Mouse (Mus musculus) layer of hippocampus, postnatal 10 days (tissue): ENCODE measurements around the gene Tm4sf4. TPM values are rescaled to one million over a fixed set of nuclear protein-coding genes. Genes with fewer than 3 reads are reported as not detected.

Source experiments
- DNase-seq, 2 experiments: peaks; one replicate each; pipeline ENCODE4 v3.0.0; 2021; ENCODE audit warnings: low spot score in 2 of 2
- long read RNA-seq: library from polyadenylated mRNA; stranded (forward); transcript quantifications from one replicate; pipeline ENCODE4 v2.0.0, GENCODE M21; 2023
- total RNA-seq, 2 experiments: library from RNA; stranded (reverse); gene quantifications; 2 replicates each; pipeline ENCODE4 v1.2.3; 2021

Tm4sf4 gene
- total RNA-seq, result not detected
- long read RNA-seq, result 0 reads

DNA sequence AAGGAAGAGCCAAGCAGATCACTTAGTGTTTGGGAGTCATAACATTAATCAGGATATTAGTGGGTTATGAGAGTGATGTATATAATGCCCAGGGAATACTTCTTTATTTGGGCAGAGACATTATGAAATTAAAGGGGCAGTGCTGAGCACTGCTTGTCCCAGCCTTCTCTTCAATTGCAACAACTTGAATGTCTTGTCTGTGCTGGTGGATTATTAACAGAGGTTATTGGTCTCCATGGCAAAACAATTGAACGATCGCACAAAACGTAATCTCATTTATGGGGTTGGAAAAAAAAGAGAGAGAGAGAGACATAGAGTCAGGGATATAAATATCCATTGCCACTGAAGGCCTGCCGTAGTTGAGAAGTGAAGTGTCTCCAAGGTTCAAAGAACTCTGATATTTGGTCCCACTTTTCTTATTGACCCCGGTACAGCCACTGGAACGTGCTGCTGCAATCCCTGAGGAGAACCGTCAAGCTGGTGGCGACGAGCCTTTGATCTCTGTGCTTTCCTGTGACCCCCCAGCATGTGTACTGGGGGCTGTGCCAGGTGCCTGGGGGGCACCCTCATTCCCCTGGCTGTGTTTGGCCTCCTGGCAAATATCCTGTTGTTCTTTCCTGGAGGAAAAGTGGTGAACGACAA lies at the start of gene Tm4sf4:
Gene Tm4sf4, plus strand, starts transcription at position 226 of the 642 bp plus-strand sequence.
- no peak for DNase-seq

DNA sequence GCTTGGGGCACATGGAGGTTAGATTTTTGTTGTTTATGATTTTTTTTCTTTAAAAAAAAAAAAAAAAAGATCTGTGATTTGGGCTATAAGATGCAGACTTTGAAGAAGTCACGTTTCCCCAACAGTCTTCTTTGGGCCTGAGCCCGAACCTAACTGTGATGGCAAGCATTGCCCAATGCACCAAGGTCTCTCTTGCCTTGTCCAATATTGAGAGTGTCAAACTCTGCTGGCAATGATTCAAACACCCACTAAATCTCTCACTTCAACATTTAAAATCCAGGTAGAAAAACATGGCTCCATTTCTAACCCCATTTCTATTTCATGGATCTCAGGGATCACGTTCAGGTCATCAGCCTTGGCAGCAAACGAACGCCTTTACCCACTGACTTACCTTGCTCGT lies 38.7 kb upstream of the Tm4sf4 start:
- DNase-seq, result no peak

DNA sequence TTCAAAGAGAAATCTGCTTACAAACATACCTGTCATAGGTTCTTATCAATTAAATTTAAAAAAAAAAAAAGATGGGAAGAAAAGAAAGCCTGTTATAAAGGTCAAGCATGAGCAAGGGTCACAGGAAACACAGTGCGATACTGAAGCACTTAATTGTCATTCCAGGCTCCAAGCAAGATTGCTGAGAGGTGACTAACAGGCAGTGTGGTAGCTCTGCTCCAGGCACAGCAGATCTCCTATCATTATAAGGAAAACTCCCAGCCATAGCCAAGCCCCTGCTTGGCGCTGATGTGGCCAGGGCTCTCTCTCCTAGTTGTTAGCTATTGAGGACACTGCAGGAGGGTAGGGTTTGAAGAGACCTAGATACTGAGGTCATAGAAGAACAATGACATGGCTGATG lies 38.2 kb upstream of the Tm4sf4 start:
- DNase-seq, result no peak

DNA sequence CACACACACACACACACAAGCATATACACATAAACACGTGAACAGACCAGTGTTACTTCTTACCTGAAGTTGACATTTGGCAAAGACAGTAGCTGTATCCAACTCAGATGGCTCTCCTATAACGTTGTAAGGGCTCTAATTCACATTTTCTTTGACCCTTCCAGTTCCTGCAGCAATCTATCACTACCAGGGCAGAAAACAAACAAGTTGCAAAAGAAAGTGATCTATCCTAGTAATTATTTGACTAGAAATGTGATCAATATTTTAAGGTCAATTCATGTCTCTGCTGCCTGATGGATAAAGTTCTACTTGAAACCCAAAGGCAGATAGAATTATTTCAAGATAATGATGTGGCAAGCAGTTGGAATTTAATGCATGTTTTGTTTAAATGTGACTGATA lies 37.5 kb upstream of the Tm4sf4 start:
- no peak for DNase-seq

DNA sequence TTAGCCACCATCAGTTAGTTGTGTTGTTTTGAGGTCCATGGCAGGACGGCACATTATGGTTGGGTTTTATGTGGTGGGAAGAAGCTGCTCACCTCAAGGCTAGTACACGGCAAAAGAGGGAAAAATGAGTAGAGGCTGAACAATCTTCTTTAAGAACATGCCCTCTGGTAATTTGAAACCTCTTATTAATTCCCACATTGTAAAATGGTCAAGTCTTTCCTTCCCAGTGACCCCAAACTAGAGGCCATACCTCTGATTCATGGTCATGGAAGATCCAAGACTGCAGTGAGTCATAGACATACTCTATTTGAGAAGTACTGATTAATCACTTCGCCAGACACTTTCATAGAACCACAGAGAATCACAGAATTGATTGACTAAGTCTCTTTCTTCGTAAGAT lies 13.6 kb upstream of the Tm4sf4 start:
- no peak for DNase-seq

DNA sequence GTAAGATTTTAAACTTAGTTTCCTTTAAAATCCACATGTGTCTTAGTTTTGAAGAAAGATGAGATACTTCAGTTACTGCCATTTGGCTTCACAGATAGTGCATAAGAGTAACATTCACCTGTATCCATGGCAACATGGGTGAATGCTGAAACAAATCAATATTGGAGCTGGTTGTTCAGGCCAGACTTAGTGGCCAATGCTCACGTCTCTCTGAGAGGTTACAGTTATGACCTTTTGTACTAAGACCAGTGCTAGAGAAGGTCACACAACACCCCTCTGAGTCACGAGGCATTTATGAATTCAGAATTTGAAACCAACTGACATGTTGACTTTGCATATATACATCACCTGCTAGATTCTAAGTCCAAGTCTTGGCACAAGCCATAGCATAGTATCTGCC lies 4.9 kb upstream of the Tm4sf4 start:
- DNase-seq, result no peak

DNA sequence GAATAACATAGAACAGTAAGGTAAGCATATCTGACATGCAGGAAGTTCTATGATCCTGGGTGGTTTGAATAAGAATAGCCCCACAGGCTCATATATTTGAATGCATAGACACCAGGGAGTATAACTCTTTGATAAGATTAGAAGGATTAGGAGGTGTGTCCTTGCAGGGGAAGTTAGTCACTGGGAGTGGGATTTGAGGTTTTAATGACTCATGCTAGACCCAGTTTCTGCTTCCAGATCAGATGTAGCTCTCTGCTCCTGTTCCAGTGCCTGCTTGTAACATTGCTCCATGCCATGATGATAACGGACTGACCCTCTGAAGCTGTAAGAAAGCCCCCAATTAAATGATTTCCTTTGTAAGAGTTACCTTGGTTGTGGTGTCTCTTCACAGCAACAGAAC lies 4.5 kb upstream of the Tm4sf4 start:
- no peak for DNase-seq

DNA sequence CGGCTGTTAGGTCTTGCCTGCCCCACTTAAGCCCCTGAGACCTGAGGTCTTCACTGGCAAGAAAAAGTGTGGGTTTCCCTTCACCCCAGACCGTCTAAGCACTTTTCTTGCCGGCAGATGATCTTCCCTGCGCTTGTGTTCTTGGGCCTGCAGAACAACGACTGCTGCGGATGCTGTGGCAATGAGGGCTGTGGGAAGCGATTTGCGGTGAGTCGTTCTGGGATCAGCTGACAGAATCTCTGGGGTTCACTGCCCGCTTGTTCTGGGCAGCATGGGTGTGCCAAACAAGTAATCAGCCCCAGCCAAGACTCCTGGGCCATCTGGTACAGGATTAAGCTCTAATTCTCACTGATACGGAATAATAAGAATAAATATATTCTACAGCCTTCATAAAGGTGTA lies 1.2 kb downstream of the Tm4sf4 start:
- DNase-seq, result no peak

DNA sequence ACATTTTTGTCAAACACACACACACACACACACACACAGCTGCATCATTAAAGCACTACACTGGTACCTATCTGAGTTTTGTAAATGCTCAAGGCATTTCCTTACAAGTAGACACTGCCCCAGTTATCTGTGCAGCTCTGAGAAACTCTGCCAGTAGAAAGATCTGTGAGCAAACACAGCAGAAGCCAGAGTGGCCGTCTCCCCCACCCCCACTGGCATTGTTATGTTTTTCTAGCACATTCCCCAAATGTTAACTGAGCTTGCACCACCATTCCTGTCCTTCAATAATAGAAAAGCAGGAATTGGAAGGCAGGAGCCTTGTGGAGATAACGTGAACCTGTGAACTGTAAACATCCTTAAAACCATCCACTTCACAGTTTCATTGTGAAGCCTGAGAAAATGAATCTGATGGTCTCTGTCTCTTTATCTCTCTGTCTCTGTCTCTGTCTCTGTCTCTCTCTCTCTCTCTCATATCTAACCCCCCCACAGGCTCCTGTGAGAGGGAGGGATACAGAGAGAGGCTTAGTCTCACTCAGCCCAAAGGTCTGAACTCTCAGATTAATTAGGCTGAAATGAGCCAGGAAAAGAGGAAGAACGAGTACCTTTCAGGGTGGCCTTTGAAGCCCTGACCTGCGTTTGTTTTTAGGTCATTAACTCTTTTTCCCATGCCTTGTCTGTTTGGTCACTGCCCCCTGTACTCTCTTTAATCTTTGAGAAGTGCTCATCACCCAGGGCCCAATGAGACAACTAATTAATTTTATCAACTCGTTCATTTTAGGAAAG lies 3.8 kb downstream of the Tm4sf4 start:
- no peak for DNase-seq

DNA sequence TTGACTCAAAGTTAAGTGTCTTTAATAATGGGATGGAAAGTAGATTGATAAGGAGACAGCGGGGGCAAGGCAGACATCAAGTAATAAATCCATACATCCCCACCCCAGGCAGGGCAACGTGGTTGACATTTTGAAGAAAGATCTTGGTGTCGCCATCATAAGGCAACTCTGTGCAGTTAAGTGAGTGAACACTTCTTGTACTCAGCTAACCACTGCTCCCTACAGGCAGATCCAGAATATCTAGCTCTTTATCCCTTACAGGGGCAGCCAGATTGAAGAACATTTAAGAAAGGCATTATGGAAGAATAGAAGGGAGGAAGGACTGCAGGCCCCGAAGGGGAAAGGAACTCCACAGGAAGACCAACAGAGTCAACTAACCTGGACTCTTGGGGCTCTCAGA lies 4.4 kb downstream of the Tm4sf4 start:
- DNase-seq, result no peak

DNA sequence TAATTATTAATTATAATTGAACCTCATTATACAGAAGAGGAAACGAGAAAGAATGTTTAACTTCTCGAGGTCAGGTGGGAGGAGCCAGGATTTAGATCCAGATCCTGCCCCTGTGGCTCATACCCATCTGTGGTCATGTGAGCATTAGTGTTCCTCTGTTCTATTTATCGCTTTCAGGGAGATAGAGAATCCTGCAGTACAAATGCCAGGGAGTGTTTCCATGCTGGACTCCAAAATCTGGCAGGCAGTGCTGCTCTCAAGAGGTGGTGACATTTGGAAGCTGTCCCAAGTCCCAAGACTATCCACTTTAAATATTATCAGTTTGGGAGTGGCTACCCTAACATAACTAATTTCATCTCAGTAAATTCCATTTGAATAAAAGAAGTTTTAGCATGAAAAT lies 6.6 kb downstream of the Tm4sf4 start:
- no peak for DNase-seq

DNA sequence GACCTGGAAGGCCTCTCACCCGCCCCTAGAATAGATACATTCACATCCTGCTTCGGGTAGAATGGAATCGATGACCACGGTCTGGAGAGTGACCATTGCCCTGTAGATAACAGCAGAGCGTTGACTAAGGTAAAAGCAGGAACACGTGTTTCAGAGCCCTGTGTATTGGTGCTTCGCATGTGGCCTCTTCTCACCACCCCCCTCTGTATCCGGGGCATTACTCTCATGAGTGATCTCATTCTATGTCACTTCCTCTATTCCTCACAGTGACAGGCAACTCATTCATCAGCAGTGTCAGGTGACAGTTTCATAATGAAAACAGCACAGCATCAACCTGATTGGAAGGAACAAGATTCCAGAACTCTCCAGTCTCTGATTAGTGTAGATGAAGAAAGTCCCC lies 10.2 kb downstream of the Tm4sf4 start:
- DNase-seq, result no peak

DNA sequence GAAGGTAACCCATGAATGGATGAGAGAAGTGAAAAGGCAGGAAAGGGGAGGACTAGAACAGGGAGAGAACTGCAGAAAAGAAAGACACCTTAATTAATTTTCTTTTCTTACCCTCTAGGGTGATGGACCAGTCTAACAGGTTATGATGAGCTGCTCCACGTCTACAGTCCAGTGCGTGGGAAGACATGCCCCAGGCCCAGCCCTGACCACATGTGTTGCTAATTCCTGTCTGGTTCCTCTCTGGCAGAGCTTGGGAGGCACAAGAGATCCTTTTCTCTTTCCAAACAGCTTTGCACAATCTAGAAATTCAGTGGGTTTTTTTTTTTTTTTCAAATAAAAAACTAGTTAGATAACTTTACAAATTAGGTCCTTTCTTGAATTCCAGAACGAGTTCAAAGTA lies 15.8 kb downstream of the Tm4sf4 start:
- no peak for DNase-seq

DNA sequence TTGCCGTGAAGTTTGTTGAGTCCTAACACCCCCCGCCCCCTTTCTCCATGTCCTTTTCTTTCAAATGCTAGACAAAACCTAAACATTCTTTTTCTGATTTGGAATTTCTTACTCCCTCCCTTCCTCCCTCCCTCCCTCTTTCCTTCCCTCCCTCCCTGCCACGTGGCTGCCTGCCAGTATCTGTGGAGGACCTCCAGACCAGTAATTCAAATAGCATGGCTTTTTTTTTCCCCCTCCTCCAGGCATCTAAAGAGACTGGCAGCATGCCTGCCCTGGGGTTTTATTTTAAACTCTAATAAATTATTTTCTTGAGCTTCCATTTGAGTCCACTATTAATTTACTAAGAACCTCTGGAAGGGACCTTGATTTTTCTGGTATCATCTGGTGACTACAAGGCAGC lies 20.6 kb downstream of the Tm4sf4 start:
- no peak for DNase-seq

DNA sequence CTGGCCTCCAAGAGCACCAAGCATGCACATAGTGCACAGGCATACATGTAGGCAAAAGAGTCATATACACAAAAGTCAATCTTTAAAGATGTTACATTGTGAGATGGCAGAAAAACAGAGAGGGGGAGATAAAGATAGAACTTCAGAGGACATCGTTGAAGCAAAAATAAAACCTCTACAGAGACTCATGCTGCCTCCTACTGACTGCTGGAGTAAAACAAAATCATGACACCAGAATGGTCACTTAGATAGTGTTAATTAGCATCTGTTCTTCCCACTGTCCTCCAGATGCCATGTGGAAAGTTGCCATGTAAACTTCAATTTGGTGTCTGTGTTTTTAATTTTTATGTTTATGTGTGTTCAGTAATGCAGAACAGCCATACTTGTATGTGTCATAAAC lies 22.8 kb downstream of the Tm4sf4 start:
- no peak for DNase-seq

DNA sequence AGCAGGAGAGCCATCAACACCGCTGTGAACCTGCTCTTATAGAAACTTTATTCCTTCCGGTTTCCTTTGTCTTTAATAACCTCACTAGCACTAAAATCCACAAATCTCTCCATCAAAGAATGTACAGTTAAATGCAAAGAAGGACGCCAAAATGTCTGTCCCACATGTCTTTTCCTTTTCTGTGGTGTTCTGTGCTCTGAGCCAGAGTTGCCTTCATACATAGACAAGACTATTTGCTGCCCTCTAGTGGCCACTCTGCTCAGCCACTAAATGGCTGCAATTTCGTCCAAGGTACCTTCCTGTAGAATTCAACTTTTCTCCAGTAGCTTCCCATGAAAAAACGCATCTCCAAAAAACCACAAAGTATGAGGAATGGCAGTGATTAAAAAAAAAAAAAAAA lies 23.3 kb downstream of the Tm4sf4 start:
- DNase-seq, result peak; percentile 75 to 78

DNA sequence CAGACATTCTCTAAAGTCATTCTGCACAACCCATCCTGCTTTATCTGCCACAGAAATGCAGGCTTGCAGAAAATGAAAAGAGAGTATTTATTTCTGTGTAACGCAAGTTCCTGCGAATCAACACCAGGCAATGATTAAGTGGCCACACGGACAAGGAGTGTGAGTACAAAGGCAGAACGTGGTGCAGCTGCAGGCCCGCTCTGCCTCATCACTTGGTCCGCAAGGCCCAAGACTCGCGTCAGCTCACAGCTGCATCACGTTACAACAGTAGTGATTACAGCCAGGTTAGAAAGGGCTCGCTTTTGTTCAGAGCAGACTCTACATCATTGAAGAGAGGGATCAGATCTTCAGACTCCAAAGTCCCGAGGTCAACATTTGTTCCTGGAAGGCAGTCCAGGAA lies 33.5 kb downstream of the Tm4sf4 start:
- DNase-seq, result no peak

DNA sequence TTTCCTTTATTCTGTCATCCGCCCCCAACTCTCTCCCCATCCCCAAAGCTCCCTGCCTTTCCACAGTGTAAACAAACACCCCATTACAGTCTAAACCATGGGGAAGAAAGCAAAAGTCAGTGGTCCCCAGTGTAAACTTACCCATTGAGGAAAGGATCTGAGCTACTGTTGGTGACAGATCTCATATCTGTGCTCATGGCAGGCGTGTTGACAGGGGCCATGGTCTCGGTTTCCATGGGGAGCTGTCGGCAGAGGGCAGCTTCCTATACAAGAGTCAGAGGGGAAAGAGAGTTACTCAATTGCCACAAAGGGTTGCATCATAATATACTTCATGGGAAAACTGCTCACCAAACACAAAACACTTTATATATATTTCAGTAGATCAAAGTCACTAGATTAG lies 38.2 kb downstream of the Tm4sf4 start:
- DNase-seq, result no peak

DNA sequence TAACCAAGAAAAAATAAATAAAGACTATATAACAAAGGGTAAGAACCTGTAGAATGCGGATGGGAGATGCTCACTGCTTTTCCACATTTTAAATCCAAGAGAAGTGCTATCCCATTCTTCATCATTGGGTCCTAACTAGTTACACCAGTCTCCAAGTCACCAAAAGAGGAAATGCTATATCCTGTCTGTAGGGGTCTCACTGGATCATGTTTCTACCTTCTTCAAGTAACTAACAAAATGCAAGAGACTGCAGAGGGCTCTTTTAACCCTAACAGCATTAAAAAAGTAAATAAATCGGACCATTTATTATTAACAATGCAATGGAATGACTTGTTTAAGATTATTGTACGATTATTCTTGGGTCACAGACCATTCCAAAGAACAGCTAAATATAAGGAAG lies 41.2 kb downstream of the Tm4sf4 start:
- no peak for DNase-seq

DNA sequence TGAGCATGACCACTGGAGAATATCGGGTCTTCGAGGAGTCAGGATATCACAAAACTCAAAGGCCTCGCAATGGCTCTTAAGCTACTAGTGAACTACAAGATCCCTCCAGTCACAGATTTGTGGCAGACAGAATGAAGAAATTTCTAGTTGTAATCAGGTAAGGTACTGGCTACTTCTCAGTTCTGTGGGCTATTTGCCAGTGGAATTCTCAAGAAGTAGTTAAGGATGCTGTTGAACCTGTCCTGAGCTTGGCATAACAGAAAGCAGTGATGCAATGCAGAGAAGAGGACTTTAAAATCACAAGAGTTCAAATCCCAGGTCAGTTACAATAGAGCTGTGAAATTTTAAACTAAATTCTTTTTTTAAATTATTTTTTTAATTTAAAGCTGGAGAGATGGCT lies 44.2 kb downstream of the Tm4sf4 start:
- no peak for DNase-seq

DNA sequence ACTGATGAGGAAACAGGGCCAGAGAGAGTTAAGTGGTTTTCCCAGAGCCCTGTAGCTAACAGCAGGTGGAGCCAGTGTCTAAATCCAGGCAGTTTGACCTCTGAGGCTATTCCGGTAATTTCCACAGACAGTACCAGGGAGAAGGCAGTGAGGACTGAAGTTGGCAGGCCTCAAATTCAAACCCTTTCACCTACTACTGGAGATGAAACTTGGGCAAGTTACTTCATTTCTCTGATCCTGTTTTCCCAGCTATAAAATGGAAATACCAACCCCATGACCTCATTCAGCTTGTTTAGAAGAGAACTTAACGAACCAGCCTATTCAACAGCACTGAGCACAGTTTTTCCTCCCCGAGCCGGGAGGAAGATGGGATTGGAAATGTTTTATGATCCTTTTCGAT lies 45.2 kb downstream of the Tm4sf4 start:
- DNase-seq, result peak; percentile 38 to 55

DNA sequence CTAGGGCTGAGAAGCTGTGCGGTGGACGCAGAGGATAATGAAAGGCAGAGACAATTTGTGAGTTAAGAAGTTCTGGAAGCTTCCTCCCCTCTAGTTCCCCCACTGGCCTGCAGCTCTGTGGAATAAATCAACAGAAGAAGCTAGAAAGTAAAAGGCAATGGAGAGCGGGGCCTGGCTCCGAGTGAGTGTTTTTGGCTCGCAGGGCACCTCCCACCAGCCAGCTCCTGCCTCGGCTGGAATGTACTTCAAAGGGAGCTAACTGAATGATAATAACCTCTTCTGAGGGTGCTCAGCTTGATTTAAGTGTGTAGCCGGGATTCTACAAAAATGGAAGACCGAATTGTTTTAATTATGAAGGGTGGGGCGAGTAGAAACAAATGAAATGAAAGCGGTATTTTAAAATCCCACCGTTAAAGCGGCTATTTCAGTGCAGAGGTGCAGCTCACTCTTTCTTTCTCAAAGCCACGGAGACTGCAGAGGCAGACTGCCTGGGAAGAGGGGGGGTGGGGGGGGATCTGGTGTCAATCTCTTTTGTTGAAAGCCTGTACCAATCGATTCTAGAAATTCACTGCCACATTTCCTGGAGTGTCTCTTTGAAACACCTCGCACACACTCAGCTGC lies 46.0 kb downstream of the Tm4sf4 start:
- peak; percentile 32 to 45 for DNase-seq

DNA sequence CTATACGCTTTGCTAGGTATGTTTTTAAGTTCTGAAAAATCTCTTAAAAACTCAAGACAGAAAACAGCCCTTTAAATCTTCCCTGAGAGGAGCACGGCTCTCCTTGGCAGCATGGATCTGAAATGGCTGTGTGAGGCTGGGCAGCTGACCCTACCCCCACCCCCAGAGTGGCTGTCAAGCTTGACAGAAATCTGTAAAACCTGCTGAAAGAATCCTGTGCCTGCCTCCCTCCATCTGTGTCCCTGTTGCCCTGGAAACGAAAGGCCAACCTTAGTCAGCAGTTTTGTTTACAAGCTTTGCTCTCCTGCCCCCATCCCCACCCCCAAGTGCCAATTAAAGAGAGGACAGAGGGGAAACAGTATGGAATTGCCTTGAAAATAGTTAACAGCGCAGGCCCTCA lies 47.3 kb downstream of the Tm4sf4 start:
- DNase-seq, result no peak
